Mouse (Mus musculus): ENCODE results near the gene Spg20. TPM values are rescaled to one million over a fixed set of nuclear protein-coding genes. Genes with fewer than 3 reads are reported as not detected.

Spg20 gene
- polyA plus RNA-seq, 1 experiment from 2014 or later, result 26.6 TPM

DNA sequence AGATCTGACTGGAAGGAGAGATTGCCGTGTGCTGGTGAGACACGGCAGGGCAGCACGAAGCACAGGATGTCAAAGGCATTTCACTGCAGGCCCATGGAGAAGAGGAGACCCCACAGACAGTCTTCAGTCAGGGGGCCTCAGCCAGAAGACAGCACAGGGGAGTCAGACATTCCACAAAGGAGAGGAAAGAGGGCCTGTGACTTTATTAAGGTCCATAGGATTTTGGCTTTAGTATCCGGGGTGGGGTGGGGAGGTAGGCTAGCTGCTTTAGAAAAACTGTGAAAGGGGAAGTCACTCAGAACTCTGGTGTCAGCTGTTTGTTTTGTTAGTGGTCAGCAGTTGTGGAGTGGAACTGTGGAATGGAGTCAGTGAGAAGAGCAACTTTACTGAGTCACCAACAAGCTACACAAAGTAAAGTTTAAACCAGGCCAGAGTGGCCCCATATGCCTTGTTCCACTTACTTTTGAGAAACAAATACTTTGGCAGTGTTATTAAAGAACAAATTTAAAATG, 17.3 kb downstream of the Spg20 start:
- ATAC-seq, result no peak
- Histone ChIP-seq H3K4me2 (no peak overlapping the region), H3K27ac (no peak overlapping the region), H3K4me1 (no peaks in the 10 kb centered on the region), H3K9ac (no peak overlapping the region), H3K36me3 (ENCODE audit: poor library complexity, severe bottlenecking) (peaks cover 93% of the 10 kb centered on the region), H3K9me3 (replicated peaks) (no peaks in the 10 kb centered on the region), H3K27me3 (no peaks in the 10 kb centered on the region), H3K4me3 (no peak overlapping the region)
- 94% methylated on average over 4 of the region's 4 CpGs for WGBS

DNA sequence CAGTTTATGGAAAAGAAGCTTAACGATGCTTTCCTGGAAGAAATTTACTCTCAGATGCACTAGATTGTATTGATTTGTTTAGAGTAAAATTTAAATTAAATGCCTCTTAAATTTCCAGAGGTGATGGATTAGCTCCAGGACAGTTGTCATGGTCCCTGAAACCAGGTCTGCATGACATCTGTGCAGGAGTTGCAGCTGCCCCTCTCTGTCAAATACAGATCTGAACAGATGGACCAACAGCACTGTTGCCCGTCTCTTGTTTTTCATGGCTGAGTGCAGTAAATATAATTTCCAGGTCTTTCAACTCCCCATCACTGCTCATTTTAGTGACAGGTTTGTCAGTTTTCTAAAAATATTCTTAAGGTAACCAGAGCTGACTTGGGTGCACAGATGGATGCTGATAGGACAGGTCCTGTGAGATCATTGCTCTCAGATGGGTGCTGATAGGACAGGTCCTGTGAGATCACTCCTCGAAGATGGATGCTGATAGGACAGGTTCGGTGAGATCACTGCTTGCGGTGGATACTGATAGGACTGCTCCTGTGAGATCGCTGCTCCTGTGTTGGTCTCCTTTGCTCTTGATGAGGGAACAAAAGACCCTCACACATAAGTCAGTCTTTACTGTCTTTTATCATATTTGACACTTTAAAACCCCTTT, 19.8 kb downstream of the Spg20 start:
- no peak overlapping the region for H3K9ac ChIP-seq
- peaks cover 92% of the 10 kb centered on the region for H3K36me3 ChIP-seq (ENCODE audit: poor library complexity, severe bottlenecking)
- H3K4me1 ChIP-seq, result no peaks in the 10 kb centered on the region
- no peak overlapping the region for H3K27ac ChIP-seq
- H3K27me3 ChIP-seq, result no peaks in the 10 kb centered on the region
- ATAC-seq, result no peak
- no peak overlapping the region for H3K4me2 ChIP-seq
- WGBS, result 97% methylated on average over 6 of the region's 6 CpGs
- H3K4me3 ChIP-seq, result no peak overlapping the region
- H3K9me3 ChIP-seq (replicated peaks), result no peaks in the 10 kb centered on the region

DNA sequence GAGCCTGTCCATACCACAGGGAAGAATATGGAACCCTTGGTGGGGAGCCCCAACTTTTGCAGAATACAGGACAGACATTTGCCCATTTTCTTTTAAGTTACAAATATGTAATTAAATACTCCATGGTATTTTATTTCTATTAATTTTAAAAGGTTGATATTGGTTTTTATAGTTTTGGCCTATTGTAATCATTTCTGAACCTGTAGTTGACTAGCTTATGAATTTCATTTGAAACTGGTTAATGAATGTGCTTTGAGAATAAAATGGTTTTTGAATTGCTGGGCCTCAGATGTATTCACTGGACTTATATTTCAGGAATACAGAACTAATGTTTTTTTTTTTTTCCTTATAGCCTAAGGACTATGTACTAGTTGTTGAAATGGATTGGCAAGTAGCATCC, 25.1 kb downstream of the Spg20 start, which contains the start of gene Ccdc169:
Gene Ccdc169, plus strand, starts transcription at position 301 of the 400 bp plus-strand sequence.
- no peaks in the 10 kb centered on the region for H3K9me3 ChIP-seq (replicated peaks)
- no peak within 1 kb of the TSS for H3K9ac ChIP-seq
- H3K27me3 ChIP-seq, result no peaks in the 10 kb centered on the region
- no peak within 1 kb of the TSS for H3K27ac ChIP-seq
- no peak within 1 kb of the TSS for H3K4me2 ChIP-seq
- ATAC-seq, result no peak
- peaks cover 47% of the 10 kb centered on the region for H3K36me3 ChIP-seq (ENCODE audit: poor library complexity, severe bottlenecking)
- H3K4me3 ChIP-seq, result no peak within 1 kb of the TSS
- no peaks in the 10 kb centered on the region for H3K4me1 ChIP-seq

GRCm38 (mm10) chr3:55139837-55140236, 27.9 kb downstream of the Spg20 start:
- Histone ChIP-seq H3K27me3 (no peaks in the 10 kb centered on the region), H3K4me1 (no peaks in the 10 kb centered on the region), H3K9ac (no peak overlapping the region), H3K4me2 (no peak overlapping the region), H3K9me3 (replicated peaks) (no peaks in the 10 kb centered on the region), H3K27ac (no peak overlapping the region), H3K4me3 (no peak overlapping the region), H3K36me3 (ENCODE audit: poor library complexity, severe bottlenecking) (peaks cover 24% of the 10 kb centered on the region)
- 85% methylated on average over 12 of the region's 12 CpGs for WGBS
- ATAC-seq, result no peak

DNA sequence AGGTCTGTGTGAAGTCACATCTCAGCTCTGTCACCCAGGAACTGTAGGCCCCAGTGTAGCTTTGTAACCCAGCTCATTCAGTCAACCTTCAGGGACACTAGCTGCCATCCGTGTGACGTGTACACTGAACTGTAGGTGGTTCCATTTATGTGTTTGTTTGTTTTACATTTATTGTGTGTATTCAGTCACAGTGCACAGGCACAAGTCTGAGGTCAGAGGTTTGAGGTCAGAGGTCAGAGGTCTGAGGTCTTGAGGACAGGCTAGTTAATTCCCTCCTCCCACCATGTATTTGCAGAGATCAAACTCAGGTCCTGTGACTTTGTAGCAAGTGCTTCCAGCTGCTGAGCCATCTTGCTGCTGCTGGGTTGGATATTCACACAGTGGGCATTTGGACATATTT, 29.5 kb downstream of the Spg20 start:
- H3K4me2 ChIP-seq, result no peak overlapping the region
- H3K9me3 ChIP-seq (replicated peaks), result no peaks in the 10 kb centered on the region
- 90% methylated on average over 2 of the region's 2 CpGs for WGBS

DNA sequence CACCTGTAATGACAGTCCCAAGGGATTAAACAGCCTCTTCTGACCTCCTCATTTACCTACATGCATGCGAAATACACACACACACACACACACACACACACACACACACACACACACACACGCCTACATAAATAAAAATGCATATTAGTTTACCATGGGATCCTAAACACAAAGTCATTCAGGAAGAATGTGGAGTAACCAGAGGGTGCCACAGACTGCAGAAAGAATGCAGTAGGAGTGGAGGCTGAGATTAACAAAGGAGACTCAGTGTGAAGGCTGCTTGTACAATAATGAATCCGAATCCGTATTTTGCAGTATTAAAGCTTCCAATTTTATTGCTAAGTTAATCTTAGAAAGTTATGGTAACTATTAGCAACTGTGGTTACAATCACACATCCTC, 33.0 kb downstream of the Spg20 start:
- Histone ChIP-seq H3K4me3 (no peak overlapping the region), H3K9me3 (replicated peaks) (no peaks in the 10 kb centered on the region), H3K36me3 (ENCODE audit: poor library complexity, severe bottlenecking) (no peaks in the 10 kb centered on the region), H3K9ac (no peak overlapping the region), H3K4me2 (no peak overlapping the region), H3K27ac (no peak overlapping the region), H3K27me3 (no peaks in the 10 kb centered on the region), H3K4me1 (peaks cover 7% of the 10 kb centered on the region; the same call in 1 of the 2 replicates)
- ATAC-seq, result no peak
- WGBS, result 65% methylated on average over 3 of the region's 4 CpGs

More for the DNA sequence above, 29.5 kb downstream of the Spg20 start:
- no peak for ATAC-seq
- Histone ChIP-seq H3K27ac (no peak overlapping the region), H3K4me3 (no peak overlapping the region), H3K9ac (no peak overlapping the region), H3K4me1 (no peaks in the 10 kb centered on the region), H3K36me3 (ENCODE audit: poor library complexity, severe bottlenecking) (peaks cover 11% of the 10 kb centered on the region), H3K27me3 (no peaks in the 10 kb centered on the region)

GRCm38 (mm10) chr3:55146441-55146840, 34.5 kb downstream of the Spg20 start:
- no peak for ATAC-seq
- Histone ChIP-seq H3K4me2 (no peak overlapping the region), H3K4me3 (no peak overlapping the region), H3K9ac (no peak overlapping the region), H3K27ac (no peak overlapping the region), H3K36me3 (ENCODE audit: poor library complexity, severe bottlenecking) (no peaks in the 10 kb centered on the region), H3K9me3 (replicated peaks) (no peaks in the 10 kb centered on the region), H3K27me3 (no peaks in the 10 kb centered on the region), H3K4me1 (peaks cover 7% of the 10 kb centered on the region; the same call in 1 of the 2 replicates)
- WGBS, result 78% methylated on average over 6 of the region's 6 CpGs

- peaks cover 7% of the 10 kb centered on the region; the same call in 1 of the 2 replicates for H3K4me1 ChIP-seq
- WGBS, result 87% methylated on average over 2 of the region's 2 CpGs
Measured at GRCm38 (mm10) chr3:55147156-55147555, 35.2 kb downstream of the Spg20 start.

GRCm38 (mm10) chr3:55148091-55148490, 36.2 kb downstream of the Spg20 start:
- H3K4me2 ChIP-seq, result no peak overlapping the region
- no peak overlapping the region for H3K27ac ChIP-seq
- no peak for ATAC-seq
- no peaks in the 10 kb centered on the region for H3K27me3 ChIP-seq
- H3K9me3 ChIP-seq (replicated peaks), result no peaks in the 10 kb centered on the region
- 22% methylated on average over 3 of the region's 3 CpGs for WGBS
- no peak overlapping the region for H3K4me3 ChIP-seq
- H3K36me3 ChIP-seq (ENCODE audit: poor library complexity, severe bottlenecking), result no peaks in the 10 kb centered on the region
- H3K4me1 ChIP-seq, result peaks cover 7% of the 10 kb centered on the region; the same call in 1 of the 2 replicates
- H3K9ac ChIP-seq, result no peak overlapping the region

More at GRCm38 (mm10) chr3:55147156-55147555, 35.2 kb downstream of the Spg20 start:
- Histone ChIP-seq H3K9ac (no peak overlapping the region), H3K27me3 (no peaks in the 10 kb centered on the region), H3K4me3 (no peak overlapping the region), H3K27ac (no peak overlapping the region), H3K9me3 (replicated peaks) (no peaks in the 10 kb centered on the region), H3K4me2 (no peak overlapping the region), H3K36me3 (ENCODE audit: poor library complexity, severe bottlenecking) (no peaks in the 10 kb centered on the region)
- ATAC-seq, result no peak

DNA sequence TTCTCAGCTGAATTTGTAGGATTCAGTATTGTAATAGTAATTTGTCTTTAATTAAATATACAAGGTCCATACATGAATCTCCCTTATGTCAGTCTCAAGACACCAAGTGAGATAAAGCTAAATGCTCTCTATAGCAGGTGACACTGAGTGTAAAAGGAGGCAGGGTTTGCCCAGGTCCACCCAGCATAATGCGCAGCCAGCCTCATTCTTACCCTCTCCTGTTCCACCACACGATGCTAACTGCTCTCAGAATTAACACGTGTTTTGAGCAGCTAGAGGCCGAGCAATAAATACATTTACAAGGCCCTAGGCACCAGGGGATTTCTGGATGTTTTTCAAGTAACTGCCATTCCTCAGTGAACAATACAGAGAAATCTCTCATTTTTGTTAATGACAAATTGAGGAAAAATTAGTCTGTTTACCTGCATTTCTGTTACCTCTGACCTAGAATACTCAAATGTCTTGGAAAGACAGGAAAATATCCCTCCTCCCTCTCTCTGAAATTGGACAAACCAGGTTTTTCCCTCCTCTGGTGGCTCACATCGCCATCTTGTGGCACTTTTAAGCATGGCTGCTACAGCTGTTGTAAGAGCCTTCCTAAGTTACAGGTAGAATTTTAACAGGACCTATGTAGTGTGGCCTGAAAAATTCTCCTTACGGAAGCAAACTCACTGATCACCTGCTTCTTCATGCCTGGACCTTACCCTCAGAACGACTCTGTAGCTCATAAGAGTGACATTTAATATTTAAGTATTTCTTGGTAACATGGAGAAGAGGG, 39.9 kb downstream of the Spg20 start:
- Histone ChIP-seq H3K36me3 (ENCODE audit: poor library complexity, severe bottlenecking) (no peaks in the 10 kb centered on the region), H3K27ac (no peak overlapping the region), H3K9ac (no peak overlapping the region), H3K4me3 (no peak overlapping the region), H3K9me3 (replicated peaks) (no peaks in the 10 kb centered on the region), H3K4me2 (no peak overlapping the region), H3K27me3 (no peaks in the 10 kb centered on the region), H3K4me1 (peaks cover 7% of the 10 kb centered on the region; the same call in 1 of the 2 replicates)
- ATAC-seq, result 0 out of 2 replicates have a peak, but pooled peaks have one; percentile 44
- WGBS, result 44% methylated on average over 7 of the region's 7 CpGs

- WGBS, result 68% methylated on average over 6 of the region's 6 CpGs
- Histone ChIP-seq H3K27me3 (no peaks in the 10 kb centered on the region), H3K9ac (no peak overlapping the region), H3K4me3 (no peak overlapping the region), H3K4me2 (no peak overlapping the region), H3K9me3 (replicated peaks) (no peaks in the 10 kb centered on the region), H3K27ac (no peak overlapping the region), H3K36me3 (ENCODE audit: poor library complexity, severe bottlenecking) (no peaks in the 10 kb centered on the region), H3K4me1 (peaks cover 10% of the 10 kb centered on the region)
- ATAC-seq, result peak; percentile 60
Measured at GRCm38 (mm10) chr3:55152673-55153334, 40.9 kb downstream of the Spg20 start.

DNA sequence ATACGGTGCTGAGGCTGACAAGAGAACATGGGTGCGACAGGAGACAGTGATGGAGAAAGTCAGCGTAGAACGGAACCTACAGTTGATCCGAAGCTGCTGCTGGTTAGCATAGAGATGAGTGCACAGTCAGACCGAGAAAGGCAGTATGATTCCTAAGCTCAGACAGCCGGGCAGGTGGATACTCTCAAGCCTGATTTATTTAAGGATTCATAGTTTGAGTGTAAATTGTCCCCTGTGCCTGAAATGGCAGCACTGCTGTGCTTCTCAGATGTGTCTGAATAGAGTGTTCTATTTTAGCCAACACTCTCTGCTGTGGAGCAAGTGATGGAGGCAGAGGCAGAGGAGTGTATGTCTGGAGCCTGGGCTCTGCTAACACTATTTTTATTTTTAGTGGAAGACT, 42.3 kb downstream of the Spg20 start:
- no peaks in the 10 kb centered on the region for H3K9me3 ChIP-seq (replicated peaks)
- peaks cover 4% of the 10 kb centered on the region; the same call in 1 of the 2 replicates for H3K4me1 ChIP-seq
- no peaks in the 10 kb centered on the region for H3K27me3 ChIP-seq
- H3K4me3 ChIP-seq, result no peak overlapping the region
- no peak overlapping the region for H3K4me2 ChIP-seq
- H3K36me3 ChIP-seq (ENCODE audit: poor library complexity, severe bottlenecking), result no peaks in the 10 kb centered on the region
- no peak overlapping the region for H3K27ac ChIP-seq
- 87% methylated on average over 7 of the region's 7 CpGs for WGBS
- H3K9ac ChIP-seq, result peak overlapping the region; percentile 37; the same call in 1 of the 2 replicates
- ATAC-seq, result no peak

All from forebrain, embryonic 13.5 days (tissue).